Mouse (Mus musculus) liver, embryonic 13.5 days (tissue): ENCODE data around the gene Adamts4. TPM values are rescaled to one million over a fixed set of nuclear protein-coding genes. Genes with fewer than 3 reads are reported as not detected.
A peak's percentile ranks its signal among the peaks of the same experiment; 100 is the strongest.

Experiments
- ATAC-seq: fragments of 200-750 bp; cut with Nextera tagmentation; 2 replicates; pipeline ENCODE4 v1.8.0; 2017; ENCODE audit warnings: low read depth, mild to moderate bottlenecking, moderate number of reproducible peaks, moderate library complexity
- DNase-seq: peaks from one replicate; pipeline ENCODE4 v3.0.0; 2022
- H3K27ac ChIP-seq: fragments of 300-500 bp; sonication (generic); 2 replicates; pipeline ENCODE4 v1.5.1; 2015; ENCODE audit warnings: moderate library complexity, mild to moderate bottlenecking, inconsistent platforms
- H3K27me3 ChIP-seq: fragments of 300-500 bp; sonication (generic); 2 replicates; pipeline ENCODE4 v1.6.1; 2015; ENCODE audit warnings: mild to moderate bottlenecking, inconsistent platforms
- H3K36me3 ChIP-seq: fragments of 300-500 bp; sonication (generic); 2 replicates; pipeline ENCODE4 v1.6.1; 2015; ENCODE audit warnings: mild to moderate bottlenecking, inconsistent platforms
- H3K4me1 ChIP-seq: fragments of 300-500 bp; sonication (generic); replicated peaks from 2 replicates; pipeline ENCODE4 v1.6.1; 2015; ENCODE audit warnings: inconsistent platforms
- H3K4me2 ChIP-seq: fragments of 300-500 bp; sonication (generic); 2 replicates; pipeline ENCODE4 v1.6.1; 2015; ENCODE audit warnings: inconsistent platforms, mild to moderate bottlenecking, moderate library complexity
- H3K4me3 ChIP-seq: fragments of 300-500 bp; sonication (generic); replicated peaks from 2 replicates; pipeline ENCODE4 v1.5.1; 2015; ENCODE audit warnings: mild to moderate bottlenecking, inconsistent platforms
- H3K9ac ChIP-seq: fragments of 300-500 bp; sonication (generic); 2 replicates; pipeline ENCODE4 v1.6.1; 2015; ENCODE audit warnings: mild to moderate bottlenecking, inconsistent platforms
- H3K9me3 ChIP-seq: fragments of 300-500 bp; sonication (generic); replicated peaks from 2 replicates; pipeline ENCODE4 v1.6.1; 2016; ENCODE audit warnings: inconsistent platforms
- WGBS: fragments of 180-500 bp; shearing (Covaris S2); methylation state at CpG from one replicate; pipeline ENCODE4 v1.1.7; 2015; ENCODE audit not compliant: insufficient replicate concordance; 5-methylcytosine and 5-hydroxymethylcytosine counted together
- polyA plus RNA-seq: library from polyadenylated mRNA; unstranded; fragments of >200 nt; fragmentation: Nextera tagmentation; extraction: Ambion mirVana; gene quantifications from 2 replicates; pipeline ENCODE4 v1.2.1, GENCODE M21; 2015

The Adamts4 gene
- polyA plus RNA-seq, 1 experiment from 2014 or later: 0.43 TPM

DNA sequence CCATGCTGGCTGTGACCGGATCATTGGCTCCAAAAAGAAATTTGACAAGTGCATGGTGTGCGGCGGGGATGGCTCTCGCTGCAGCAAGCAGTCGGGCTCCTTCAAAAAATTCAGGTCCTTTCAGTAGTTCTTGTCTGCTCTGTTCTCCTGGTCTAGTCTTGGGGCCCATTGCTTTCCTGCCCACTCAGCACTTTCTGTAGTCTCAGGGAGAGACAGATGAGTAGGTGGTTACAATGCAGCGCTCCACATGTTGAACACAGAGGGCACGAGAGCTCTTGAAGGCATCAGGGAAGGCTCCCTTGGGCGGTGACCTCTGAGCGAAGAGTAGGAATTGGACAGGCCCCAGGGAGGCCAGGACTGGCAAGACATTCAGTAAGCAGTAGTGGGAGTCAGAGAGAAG, 7.6 kb downstream of the Adamts4 start:
- Histone ChIP-seq H3K9ac (no peak overlapping the region), H3K36me3 (no peaks in the 10 kb centered on the region), H3K27ac (no peak overlapping the region), H3K9me3 (no peaks in the 10 kb centered on the region), H3K4me3 (no peak overlapping the region), H3K4me1 (peaks cover 25% of the 10 kb centered on the region), H3K4me2 (no peak overlapping the region), H3K27me3 (peaks cover 49% of the 10 kb centered on the region)
- 71% methylated on average over 9 of the region's 9 CpGs for WGBS
- ATAC-seq (no peak), DNase-seq (no peak)

DNA sequence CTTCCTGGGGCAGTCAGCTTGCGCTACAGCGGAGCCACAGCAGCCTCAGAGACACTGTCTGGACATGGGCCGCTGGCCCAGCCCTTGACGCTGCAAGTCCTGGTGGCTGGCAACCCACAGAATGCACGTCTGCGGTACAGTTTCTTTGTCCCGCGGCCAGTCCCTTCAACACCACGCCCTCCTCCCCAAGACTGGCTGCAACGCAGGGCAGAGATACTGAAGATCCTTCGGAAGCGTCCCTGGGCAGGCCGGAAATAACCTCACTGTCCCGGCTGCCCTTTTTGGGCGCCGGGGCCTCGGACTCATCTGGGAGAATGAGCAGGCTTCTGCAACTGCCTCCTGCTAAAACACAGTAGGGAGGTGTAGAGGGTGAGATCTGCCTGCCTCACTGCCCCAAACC, 8.7 kb downstream of the Adamts4 start:
- no peaks in the 10 kb centered on the region for H3K36me3 ChIP-seq
- peak overlapping the region; percentile 24; the same call in 1 of the 2 replicates for H3K4me2 ChIP-seq
- no peak overlapping the region for H3K27ac ChIP-seq
- H3K4me3 ChIP-seq: no peak overlapping the region
- 58% methylated on average over 17 of the region's 17 CpGs for WGBS
- DNase-seq: no peak
- H3K4me1 ChIP-seq: peaks cover 32% of the 10 kb centered on the region
- H3K9me3 ChIP-seq: no peaks in the 10 kb centered on the region
- ATAC-seq: no peak
- H3K9ac ChIP-seq: no peak overlapping the region
- peaks cover 45% of the 10 kb centered on the region for H3K27me3 ChIP-seq

DNA sequence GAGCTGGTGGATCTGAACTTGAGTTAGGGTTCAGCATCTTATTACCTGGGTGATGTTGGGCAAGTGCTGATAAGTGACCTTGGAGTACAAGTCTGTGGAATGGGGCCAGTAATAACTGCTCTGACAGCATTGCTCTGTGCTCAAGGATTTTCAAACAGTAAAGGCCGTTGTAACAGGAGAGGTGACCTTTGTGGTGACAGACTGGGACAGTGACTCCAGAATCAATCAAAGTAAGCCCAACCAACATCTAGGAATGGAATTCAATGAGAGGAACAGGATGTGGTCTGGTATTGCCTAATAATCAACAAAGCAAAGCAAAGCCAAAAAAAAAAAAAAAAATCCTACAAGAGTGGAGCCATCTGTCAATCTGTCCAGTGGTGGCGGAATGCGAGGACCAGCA, 10.1 kb downstream of the Adamts4 start:
- no peak overlapping the region for H3K9ac ChIP-seq
- H3K27ac ChIP-seq: 0 out of 2 replicates have a peak overlapping the region, but pooled peaks have one; percentile 23
- 31% methylated on average over 3 of the region's 3 CpGs for WGBS
- no peak for DNase-seq
- no peak overlapping the region for H3K4me2 ChIP-seq
- H3K36me3 ChIP-seq: no peaks in the 10 kb centered on the region
- H3K4me3 ChIP-seq: no peak overlapping the region
- no peak for ATAC-seq
- H3K4me1 ChIP-seq: peaks cover 32% of the 10 kb centered on the region
- H3K9me3 ChIP-seq: no peaks in the 10 kb centered on the region
- H3K27me3 ChIP-seq: peaks cover 43% of the 10 kb centered on the region

DNA sequence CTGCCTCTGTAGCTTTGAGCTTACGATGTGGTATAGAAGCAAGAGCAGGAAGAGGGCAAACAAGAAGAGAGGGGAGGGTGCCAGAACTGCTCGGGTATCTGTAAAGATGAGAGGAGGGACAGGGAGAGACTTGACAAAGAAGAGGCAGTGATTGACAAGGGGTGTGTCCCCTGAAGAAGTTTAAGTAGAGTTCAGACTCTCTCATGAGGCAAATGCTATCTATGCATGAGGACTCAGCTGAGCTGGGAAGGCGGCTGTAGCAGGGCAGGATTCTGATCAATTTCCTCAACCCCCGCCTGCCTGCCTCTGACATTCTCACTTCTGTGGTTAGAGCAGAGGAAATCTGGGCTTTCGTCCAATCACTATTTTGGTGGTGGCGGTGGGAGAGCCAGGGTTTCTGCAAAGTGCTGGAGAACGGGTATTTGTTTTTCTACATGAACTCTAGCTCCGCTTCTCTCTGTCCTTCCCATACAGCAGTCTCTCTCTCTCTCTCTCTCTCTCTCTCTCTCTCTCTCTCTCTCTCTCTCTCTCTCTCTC, 12.4 kb downstream of the Adamts4 start:
- no peaks in the 10 kb centered on the region for H3K36me3 ChIP-seq
- peaks cover 43% of the 10 kb centered on the region for H3K27me3 ChIP-seq
- 5% methylated on average over 8 of the region's 8 CpGs for WGBS
- no peak overlapping the region for H3K9ac ChIP-seq
- H3K4me3 ChIP-seq: no peak overlapping the region
- peak overlapping the region; percentile 36 for H3K4me2 ChIP-seq
- peak overlapping the region; percentile 67 for H3K27ac ChIP-seq
- DNase-seq (no peak), ATAC-seq (peak; percentile 16; the same call in 1 of the 2 replicates)
- peaks cover 40% of the 10 kb centered on the region for H3K4me1 ChIP-seq
- H3K9me3 ChIP-seq: no peaks in the 10 kb centered on the region

DNA sequence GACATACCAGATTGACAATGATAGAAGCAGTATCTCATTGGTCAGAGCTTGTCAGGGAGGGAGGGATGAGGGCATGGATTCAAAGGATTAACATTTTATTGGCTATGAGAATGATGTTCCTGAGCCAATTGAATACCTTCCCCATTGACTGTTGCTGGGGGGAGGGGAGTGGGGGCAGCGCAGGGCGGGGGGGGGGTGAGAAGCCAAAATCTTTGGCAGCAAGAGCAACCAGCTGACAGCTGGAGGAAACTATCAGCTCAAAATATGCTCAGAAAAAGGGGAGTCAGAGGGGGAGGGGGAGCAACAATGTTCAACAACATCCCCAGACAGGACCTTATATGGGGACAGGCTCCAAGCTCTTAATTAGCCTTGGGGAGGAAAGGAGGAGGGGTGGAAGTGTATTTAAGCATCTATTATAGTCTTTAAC, 13.0 kb downstream of the Adamts4 start:
- DNase-seq (no peak), ATAC-seq (peak; percentile 27; the same call in 1 of the 2 replicates)
- H3K4me2 ChIP-seq: no peak overlapping the region
- H3K9me3 ChIP-seq: no peaks in the 10 kb centered on the region
- H3K27me3 ChIP-seq: peaks cover 43% of the 10 kb centered on the region
- no peak overlapping the region for H3K9ac ChIP-seq
- H3K27ac ChIP-seq: no peak overlapping the region
- H3K36me3 ChIP-seq: no peaks in the 10 kb centered on the region
- H3K4me1 ChIP-seq: peaks cover 40% of the 10 kb centered on the region
- H3K4me3 ChIP-seq: no peak overlapping the region
- WGBS: 0% methylated on average over 2 of the region's 2 CpGs

DNA sequence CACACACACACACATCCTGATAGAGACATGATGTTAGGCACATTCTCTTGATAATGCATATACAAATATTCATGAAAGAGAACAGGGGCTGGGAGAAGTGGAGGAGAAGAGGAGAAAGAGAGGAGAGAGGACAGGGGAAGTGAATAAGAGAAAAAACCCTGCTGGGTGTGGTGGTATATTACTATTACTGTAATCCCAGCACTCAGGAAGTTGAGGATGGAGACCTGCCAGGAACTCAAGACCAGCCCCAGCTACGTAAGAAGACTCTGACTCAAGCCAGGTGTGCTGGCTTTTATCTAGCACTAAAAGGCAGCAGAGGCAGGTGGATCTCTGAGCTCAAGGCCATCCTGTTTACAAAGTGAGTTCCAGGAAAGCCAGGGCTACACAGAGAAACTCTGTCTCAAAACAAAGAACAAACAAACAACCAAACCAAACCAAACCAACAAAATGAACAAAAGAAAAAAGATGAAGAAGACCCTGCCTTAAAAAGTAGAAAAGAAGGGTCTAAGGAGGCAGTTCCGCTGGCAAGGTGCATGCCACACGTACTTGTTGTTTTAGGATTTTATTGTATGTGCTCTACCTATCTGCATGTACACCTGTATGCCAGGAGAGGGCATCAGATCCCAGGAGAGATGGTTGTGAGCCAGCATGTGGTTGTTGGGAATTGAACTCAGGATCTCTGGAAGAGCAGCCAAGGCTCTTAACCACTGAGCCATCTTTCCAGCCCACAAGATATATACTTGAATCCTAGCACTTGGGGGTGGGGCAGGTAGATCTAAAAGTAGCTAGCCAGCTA, 13.6 kb downstream of the Adamts4 start:
- DNase-seq: no peak
- no peak overlapping the region for H3K4me3 ChIP-seq
- no peak overlapping the region for H3K9ac ChIP-seq
- H3K27ac ChIP-seq: no peak overlapping the region
- H3K27me3 ChIP-seq: peaks cover 39% of the 10 kb centered on the region
- no peaks in the 10 kb centered on the region for H3K9me3 ChIP-seq
- ATAC-seq: no peak
- H3K4me2 ChIP-seq: no peak overlapping the region
- 65% methylated on average over 3 of the region's 3 CpGs for WGBS
- peaks cover 44% of the 10 kb centered on the region for H3K4me1 ChIP-seq
- H3K36me3 ChIP-seq: no peaks in the 10 kb centered on the region

DNA sequence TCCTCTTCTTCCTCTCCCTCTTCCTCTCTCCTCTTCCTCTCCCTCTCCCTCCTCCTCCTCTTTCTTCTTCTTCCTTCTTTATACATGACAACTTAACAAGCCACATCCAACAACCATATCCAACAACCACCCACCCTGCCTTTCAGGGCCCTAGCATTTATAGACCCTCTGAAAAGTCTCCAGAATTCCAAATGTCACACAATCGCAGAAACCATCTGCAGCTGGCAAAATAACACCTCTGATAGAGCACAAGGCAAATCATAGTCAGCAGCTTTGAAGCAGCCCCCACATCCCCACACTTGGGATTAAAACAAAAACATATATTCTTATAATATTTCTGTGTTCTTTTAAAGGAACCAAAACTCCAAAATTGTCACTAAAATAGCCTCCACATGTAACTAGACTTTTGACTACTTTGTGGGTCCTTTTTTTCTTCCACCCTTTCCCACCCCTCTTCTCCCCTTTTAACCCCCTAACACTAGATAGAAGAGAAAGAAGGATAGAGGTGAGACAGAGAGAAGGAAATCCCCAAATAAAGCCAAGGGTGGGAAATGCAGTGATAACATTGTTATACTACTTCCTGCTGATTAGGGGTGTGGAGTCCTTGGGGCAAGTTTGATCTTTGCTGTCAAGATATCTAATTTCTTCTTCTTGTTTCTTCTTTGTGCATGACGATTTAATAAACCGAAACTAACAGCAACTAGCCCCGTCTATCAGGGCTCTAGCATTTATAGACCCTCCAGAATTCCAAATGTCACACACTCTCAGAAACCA, 15.9 kb downstream of the Adamts4 start:
- H3K4me3 ChIP-seq: no peak overlapping the region
- no peak overlapping the region for H3K27ac ChIP-seq
- H3K9me3 ChIP-seq: no peaks in the 10 kb centered on the region
- H3K27me3 ChIP-seq: peaks cover 22% of the 10 kb centered on the region
- 28% methylated on average over 4 of the region's 4 CpGs for WGBS
- no peaks in the 10 kb centered on the region for H3K36me3 ChIP-seq
- H3K9ac ChIP-seq: no peak overlapping the region
- no peak for DNase-seq
- no peak for ATAC-seq
- peaks cover 43% of the 10 kb centered on the region for H3K4me1 ChIP-seq
- H3K4me2 ChIP-seq: no peak overlapping the region

DNA sequence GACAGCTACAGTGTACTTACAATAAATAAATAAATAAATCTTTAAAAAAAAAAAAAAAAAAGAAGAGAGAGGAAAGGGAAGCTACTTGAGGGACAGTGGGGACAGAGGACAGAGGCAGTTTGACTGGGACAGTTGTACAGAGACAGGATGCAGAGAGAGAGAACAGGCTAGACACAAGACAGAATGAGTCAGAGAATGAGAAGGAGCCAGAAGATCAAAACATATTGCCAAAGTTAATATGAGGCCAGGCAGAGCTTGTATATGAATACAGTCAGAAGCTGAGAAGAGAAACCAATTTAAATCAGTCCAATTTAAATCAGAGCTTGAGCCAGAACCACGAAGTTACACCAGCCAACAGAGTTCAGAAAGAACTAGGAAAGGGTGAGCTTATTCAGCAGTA, 18.1 kb downstream of the Adamts4 start:
- H3K27ac ChIP-seq: peak overlapping the region; percentile 18; the same call in 1 of the 2 replicates
- peaks cover 17% of the 10 kb centered on the region for H3K36me3 ChIP-seq
- peaks cover 55% of the 10 kb centered on the region for H3K4me1 ChIP-seq
- no peak overlapping the region for H3K4me3 ChIP-seq
- H3K4me2 ChIP-seq: no peak overlapping the region
- 39% methylated on average over 1 of the region's 1 CpGs for WGBS
- H3K9me3 ChIP-seq: no peaks in the 10 kb centered on the region
- DNase-seq: no peak
- H3K27me3 ChIP-seq: peaks cover 4% of the 10 kb centered on the region; the same call in 1 of the 2 replicates
- no peak overlapping the region for H3K9ac ChIP-seq
- no peak for ATAC-seq

DNA sequence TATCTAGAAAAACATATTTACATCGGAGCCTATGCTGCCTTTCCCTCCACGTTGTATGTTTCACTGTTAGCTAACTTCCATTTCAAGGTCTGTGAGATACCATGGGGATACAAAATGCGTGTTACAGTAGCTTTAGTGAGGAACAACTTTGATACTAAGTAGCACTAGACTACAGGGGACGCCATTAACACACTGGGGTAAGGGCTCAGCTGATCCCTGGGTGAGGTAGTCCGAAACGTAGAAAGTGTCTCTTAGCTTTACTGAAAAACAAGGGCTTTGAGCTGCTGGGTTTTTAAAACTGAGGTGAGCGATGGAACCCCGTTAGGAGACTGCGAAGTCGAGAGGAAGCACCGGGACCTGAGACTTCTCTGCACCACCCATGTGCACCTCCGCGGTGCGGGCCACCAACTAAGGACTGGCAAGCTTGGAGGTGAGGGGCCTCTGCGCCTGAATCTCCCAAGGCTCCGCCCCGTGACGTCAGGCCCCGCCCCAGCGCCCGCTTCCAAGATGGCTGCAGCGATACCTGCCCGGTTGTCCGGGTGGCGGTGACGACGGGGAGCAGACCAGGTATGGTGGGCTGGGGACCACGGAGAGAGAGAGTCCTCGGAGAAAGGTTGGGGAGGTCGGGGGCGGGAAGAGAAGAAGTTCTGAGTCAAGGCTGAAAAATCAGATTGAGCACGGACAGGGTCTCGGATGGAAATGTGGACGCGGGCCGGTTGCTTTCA, 19.8 kb downstream of the Adamts4 start, which contains the start of gene B4galt3:
Gene B4galt3, plus strand, starts transcription at position 481 of the 725 bp plus-strand sequence.
- Histone ChIP-seq H3K4me1 (peaks cover 62% of the 10 kb centered on the region), H3K4me2 (peak within 1 kb of the TSS; percentile 88)
- ATAC-seq: peak; percentile 93

DNA sequence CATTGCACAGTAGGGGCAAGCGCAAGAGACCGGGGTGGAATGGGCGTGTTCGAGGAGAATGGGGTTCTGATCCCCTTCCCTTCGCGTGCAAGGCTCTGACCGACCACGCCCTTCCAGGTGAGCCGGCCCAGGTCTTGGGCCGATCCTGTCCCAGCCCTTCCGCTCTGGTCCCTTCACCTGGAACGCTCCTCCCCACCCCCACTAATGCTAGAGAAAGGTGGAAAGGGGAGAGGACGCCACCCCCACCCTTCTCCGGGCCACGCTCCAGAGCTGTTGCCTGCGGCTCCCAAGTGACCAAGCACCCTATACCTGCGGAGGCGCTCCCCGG, 20.3 kb downstream of the Adamts4 start:
- under 1% methylated on average over 19 of the region's 19 CpGs for WGBS

More for the DNA sequence above, 19.8 kb downstream of the Adamts4 start, which contains the start of gene B4galt3:
- Histone ChIP-seq H3K9ac (peak within 1 kb of the TSS; percentile 88), H3K27me3 (no peaks in the 10 kb centered on the region), H3K36me3 (peaks cover 34% of the 10 kb centered on the region), H3K9me3 (no peaks in the 10 kb centered on the region), H3K4me3 (peak within 1 kb of the TSS; percentile 85), H3K27ac (peak within 1 kb of the TSS; percentile 87)
- peak; percentile 93 for DNase-seq
- 4% methylated on average over 36 of the region's 36 CpGs for WGBS

DNA sequence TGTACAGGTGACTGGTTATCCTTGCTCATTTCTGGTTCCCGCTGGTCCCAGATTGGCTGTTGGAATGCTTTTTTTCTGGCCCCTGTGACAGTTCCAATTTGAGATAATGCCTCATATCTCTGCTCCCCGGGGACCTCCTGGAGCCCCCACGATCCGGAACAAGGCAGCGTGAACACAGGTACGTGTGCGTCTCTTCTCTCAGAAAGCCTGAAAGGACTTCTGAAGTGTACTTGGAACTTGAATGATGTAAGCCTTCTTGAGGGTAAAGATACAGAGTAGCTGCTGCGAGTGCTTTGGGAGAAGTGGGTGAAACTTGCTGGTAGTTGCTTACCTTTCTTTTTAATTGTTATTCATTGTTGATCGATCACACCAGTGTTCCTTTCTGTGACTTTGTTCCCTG, 21.0 kb downstream of the Adamts4 start:
- 23% methylated on average over 9 of the region's 9 CpGs for WGBS
- H3K4me2 ChIP-seq: peak overlapping the region; percentile 88
- H3K4me3 ChIP-seq: peak overlapping the region; percentile 85
- peak; percentile 45 for DNase-seq
- no peaks in the 10 kb centered on the region for H3K27me3 ChIP-seq
- no peaks in the 10 kb centered on the region for H3K9me3 ChIP-seq
- peak overlapping the region; percentile 88 for H3K9ac ChIP-seq
- peaks cover 61% of the 10 kb centered on the region for H3K4me1 ChIP-seq
- H3K36me3 ChIP-seq: peaks cover 46% of the 10 kb centered on the region
- peak overlapping the region; percentile 87 for H3K27ac ChIP-seq
- no peak for ATAC-seq

More for the DNA sequence above, 20.3 kb downstream of the Adamts4 start:
- Histone ChIP-seq H3K27ac (peak overlapping the region; percentile 87), H3K4me2 (peak overlapping the region; percentile 88), H3K9me3 (no peaks in the 10 kb centered on the region), H3K9ac (peak overlapping the region; percentile 88), H3K4me3 (peak overlapping the region; percentile 85), H3K27me3 (no peaks in the 10 kb centered on the region), H3K36me3 (peaks cover 39% of the 10 kb centered on the region), H3K4me1 (peaks cover 62% of the 10 kb centered on the region)
- ATAC-seq (peak; percentile 74), DNase-seq (no peak)
